26 mouse cellular contexts compared by ENCODE assay signal in genomic region chr2:173522376-173522775, GRCm38 (mm10). TPM values are rescaled to one million over a fixed set of nuclear protein-coding genes. Genes with fewer than 3 reads are reported as not detected.
"Had no signal": no experiment of that assay in that cellular context is flagged by ENCODE, and none has a peak within 500 bp of the region (broad histone marks: within the 10 kb centered on the region; RNA-seq: fewer than 3 reads in every experiment).

1700021F07Rik (plus strand) TSS chr2:173522586.

- H3K9me3 ChIP-seq: liver, embryonic 13.5 days; midbrain, embryonic 12.5 days; neural tube, embryonic 13.5 days had no signal

- H3K9ac ChIP-seq: liver, embryonic 13.5 days; midbrain, embryonic 12.5 days; neural tube, embryonic 13.5 days had no signal

- H3K36me3 ChIP-seq: liver, embryonic 13.5 days; midbrain, embryonic 12.5 days; neural tube, embryonic 13.5 days had no signal

- H3K27me3 ChIP-seq: liver, embryonic 13.5 days; midbrain, embryonic 12.5 days; neural tube, embryonic 13.5 days had no signal

- ATAC-seq: midbrain, embryonic 16.5 days had no signal

- H3K4me2 ChIP-seq: liver, embryonic 13.5 days; midbrain, embryonic 12.5 days; neural tube, embryonic 13.5 days had no signal

- H3K27ac ChIP-seq: liver, embryonic 13.5 days; midbrain, embryonic 12.5 days; neural tube, embryonic 13.5 days had no signal

- H3K4me3 ChIP-seq: liver, embryonic 13.5 days; midbrain, embryonic 12.5 days; myocyte; neural tube, embryonic 13.5 days had no signal

- DNase-seq: kidney, adult 18-20 months; kidney, postnatal 10 days; kidney, postnatal 36 days; left cerebral cortex, postnatal 4 days; liver, embryonic 13.5 days; lung, adult 2 months; lung, postnatal 14 days; lung, postnatal 4 days; retina, postnatal 1 day; right cerebral cortex, postnatal 25 days; thymus, adult 18-20 months; thymus, postnatal 36 days had no signal

- H3K4me1 ChIP-seq: liver, embryonic 13.5 days; midbrain, embryonic 12.5 days had no signal

RNA-seq across cellular contexts. Expression of gene 1700021F07Rik, which starts in this region (rescaled TPM):
- polyA plus RNA-seq: intestine, embryonic 14.5 days; kidney, embryonic 14.5 days; limb, embryonic 14.5 days; liver, adult 2 months; liver, embryonic 13.5 days; liver, embryonic 16.5 days; lung, adult 2 months; lung, embryonic 16.5 days; midbrain, embryonic 12.5 days; midbrain, embryonic 16.5 days; myocyte; neural tube, embryonic 13.5 days; small intestine, adult 2 months; spleen, adult 2 months; stomach, embryonic 16.5 days; urinary bladder, adult 2 months had no signal
